Mouse (Mus musculus) left cerebral cortex, postnatal 10 days (tissue): ENCODE measurements around the gene Gm28171. TPM values are rescaled to one million over a fixed set of nuclear protein-coding genes. Genes with fewer than 3 reads are reported as not detected.
"Not testable (repeated sequence)": the region's sequence is repeated elsewhere in the genome, so short reads cannot be mapped to it uniquely, and the experiment has no call there.

Experiments
- DNase-seq, 2 experiments: peaks; one replicate each; pipeline ENCODE4 v3.0.0; 2021 to 2022; ENCODE audit warnings: low spot score in 2 of 2, mixed read lengths in 1 of 2; ENCODE audit errors: extremely low spot score in 1 of 2
- intact Hi-C: fragments of 180-260 bp; cut with DNase I; formaldehyde crosslinking; loops from one replicate; pipeline ENCODE4 v1.15.1; 2025
- total RNA-seq, 2 experiments: library from RNA; stranded (reverse); gene quantifications; 2 replicates each; pipeline ENCODE4 v1.2.3; 2021

Gene Gm28171
- total RNA-seq: not detected

DNA sequence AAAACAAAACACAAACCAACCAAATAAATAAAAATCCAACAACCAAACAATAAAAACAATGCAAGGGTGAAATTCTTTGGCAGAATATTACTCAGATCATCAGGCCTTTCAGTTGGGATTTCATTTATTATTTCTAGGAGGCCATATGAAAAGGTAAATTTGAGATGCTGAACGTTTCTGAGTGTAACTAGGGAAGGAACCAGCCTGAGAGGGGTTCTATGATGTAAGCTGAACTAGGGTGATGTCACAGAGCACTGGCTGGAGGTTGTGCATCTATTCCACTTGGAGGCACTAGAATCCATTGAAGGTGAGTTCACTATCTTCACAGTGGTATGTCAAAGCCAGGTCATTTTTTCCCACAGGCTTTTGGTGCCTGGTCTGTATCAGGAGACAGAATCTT lies at the start of gene Gm28171:
TSS of gene Gm28171 (plus strand) at position 301 of the 400 bp plus-strand sequence.
- DNase-seq, intact Hi-C loops: not testable (repeated sequence)

Other genes with a start within 250 kb of the Gm28171 start
- gene Gm21854, start 136.4 kb upstream of the Gm28171 start, total RNA-seq: not detected
- gene Gm20914, start 67.4 kb upstream of the Gm28171 start, total RNA-seq: not detected
- gene Gm21778, start 149.1 kb downstream of the Gm28171 start, total RNA-seq: not detected